Mouse (Mus musculus): Measurements from ENCODE around the gene Alk. TPM values are rescaled to one million over a fixed set of nuclear protein-coding genes. Genes with fewer than 3 reads are reported as not detected.

The Alk gene
- polyA plus RNA-seq, 1 experiment from 2014 or later, result 4.7 TPM

DNA sequence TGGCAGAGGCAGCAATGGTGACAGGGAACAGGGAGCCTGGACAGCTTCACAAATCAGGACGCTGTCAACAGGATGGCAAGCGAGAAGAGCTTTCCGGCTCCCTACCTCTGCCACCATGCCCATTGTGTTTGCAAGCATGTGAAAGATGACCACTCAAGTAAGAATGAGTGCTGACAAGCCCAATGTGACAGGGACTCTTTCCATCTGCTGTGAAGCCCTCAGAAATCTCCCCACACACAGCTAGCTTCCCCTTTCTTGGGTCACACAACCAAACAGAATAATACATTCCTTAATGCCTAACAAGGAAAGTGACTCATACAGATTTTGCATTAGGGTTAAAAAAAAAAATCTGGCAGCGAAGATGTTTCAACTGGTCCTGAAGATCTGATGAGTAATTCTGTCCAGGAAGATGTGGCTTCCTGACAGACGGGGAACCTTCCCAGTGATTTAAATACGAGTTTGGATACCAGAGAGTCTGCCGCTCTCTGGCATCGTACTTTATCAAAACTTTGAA is 329.0 kb downstream of the Alk start:
- Histone ChIP-seq H3K9me3 (ENCODE audit: control insufficient read depth, low read length) (peaks cover 7% of the 10 kb centered on the region; the same call in 1 of the 2 replicates), H3K36me3 (ENCODE audit: control insufficient read depth, insufficient read depth) (no peaks in the 10 kb centered on the region), H3K4me2 (ENCODE audit: low read length) (no peak overlapping the region), H3K9ac (replicated peaks; ENCODE audit: low read depth, low read length) (no peak overlapping the region), H3K4me1 (replicated peaks; ENCODE audit: control insufficient read depth, insufficient read depth, low read length) (no peaks in the 10 kb centered on the region), H3K27me3 (replicated peaks; ENCODE audit: control insufficient read depth, insufficient read depth, low read length) (no peaks in the 10 kb centered on the region), H3K4me3 (replicated peaks; ENCODE audit: low read length) (no peak overlapping the region), H3K27ac (ENCODE audit: low read length) (no peak overlapping the region)
- 85% methylated on average over 8 of the region's 8 CpGs for WGBS
- ATAC-seq, result no peak

DNA sequence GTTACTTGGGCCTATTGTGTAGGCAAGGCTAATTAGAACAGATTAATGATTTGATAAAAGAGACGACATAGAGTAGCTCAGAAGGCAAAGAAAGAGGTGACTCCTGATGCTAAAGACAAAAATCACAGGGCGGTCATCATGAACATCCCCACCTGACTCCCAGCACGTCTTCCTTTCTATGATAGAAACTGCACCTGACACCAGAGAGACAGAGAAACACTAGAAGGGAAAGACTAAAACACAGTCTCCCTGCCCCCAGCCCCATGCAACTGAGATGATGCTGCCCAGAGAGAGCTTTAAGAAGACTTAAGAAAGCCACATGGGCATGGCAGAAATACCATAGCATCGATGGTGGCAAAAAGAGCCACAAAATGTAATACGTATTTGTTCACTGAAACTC is 330.2 kb downstream of the Alk start:
- WGBS, result 82% methylated on average over 5 of the region's 5 CpGs
- no peaks in the 10 kb centered on the region for H3K4me1 ChIP-seq (replicated peaks; ENCODE audit: control insufficient read depth, insufficient read depth, low read length)
- no peaks in the 10 kb centered on the region for H3K27me3 ChIP-seq (replicated peaks; ENCODE audit: control insufficient read depth, insufficient read depth, low read length)
- no peak overlapping the region for H3K4me3 ChIP-seq (replicated peaks; ENCODE audit: low read length)
- H3K4me2 ChIP-seq (ENCODE audit: low read length), result no peak overlapping the region
- no peaks in the 10 kb centered on the region for H3K36me3 ChIP-seq (ENCODE audit: control insufficient read depth, insufficient read depth)
- H3K27ac ChIP-seq (ENCODE audit: low read length), result no peak overlapping the region
- ATAC-seq, result no peak
- H3K9ac ChIP-seq (replicated peaks; ENCODE audit: low read depth, low read length), result no peak overlapping the region
- 0 out of 2 replicates have a peak, but pooled peaks cover 2% of the 10 kb centered on the region for H3K9me3 ChIP-seq (ENCODE audit: control insufficient read depth, low read length)

DNA sequence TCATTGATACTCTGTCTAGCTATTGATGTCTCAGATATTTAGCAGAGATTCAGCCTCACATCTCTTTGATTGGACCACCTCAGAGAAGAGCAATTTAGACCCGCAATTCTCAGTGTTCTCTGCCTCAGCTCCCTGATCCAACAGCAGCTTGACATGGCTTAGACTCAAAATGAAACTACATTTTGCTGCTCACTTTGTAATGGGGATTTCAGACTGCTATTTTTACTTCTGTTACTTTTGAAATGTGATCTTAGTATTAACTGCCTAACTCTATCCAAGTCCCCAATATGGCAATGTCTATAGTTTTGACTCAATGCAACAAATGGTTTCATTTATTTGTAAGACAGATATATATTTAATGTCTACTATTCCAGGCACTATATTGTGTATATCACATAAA is 332.8 kb downstream of the Alk start:
- Histone ChIP-seq H3K9ac (replicated peaks; ENCODE audit: low read depth, low read length) (no peak overlapping the region), H3K36me3 (ENCODE audit: control insufficient read depth, insufficient read depth) (no peaks in the 10 kb centered on the region), H3K4me2 (ENCODE audit: low read length) (no peak overlapping the region), H3K4me3 (replicated peaks; ENCODE audit: low read length) (no peak overlapping the region), H3K9me3 (ENCODE audit: control insufficient read depth, low read length) (no peaks in the 10 kb centered on the region), H3K27me3 (replicated peaks; ENCODE audit: control insufficient read depth, insufficient read depth, low read length) (no peaks in the 10 kb centered on the region), H3K27ac (ENCODE audit: low read length) (no peak overlapping the region), H3K4me1 (replicated peaks; ENCODE audit: control insufficient read depth, insufficient read depth, low read length) (no peaks in the 10 kb centered on the region)
- no peak for ATAC-seq
- WGBS, result 79% methylated on average over 1 of the region's 1 CpGs

DNA sequence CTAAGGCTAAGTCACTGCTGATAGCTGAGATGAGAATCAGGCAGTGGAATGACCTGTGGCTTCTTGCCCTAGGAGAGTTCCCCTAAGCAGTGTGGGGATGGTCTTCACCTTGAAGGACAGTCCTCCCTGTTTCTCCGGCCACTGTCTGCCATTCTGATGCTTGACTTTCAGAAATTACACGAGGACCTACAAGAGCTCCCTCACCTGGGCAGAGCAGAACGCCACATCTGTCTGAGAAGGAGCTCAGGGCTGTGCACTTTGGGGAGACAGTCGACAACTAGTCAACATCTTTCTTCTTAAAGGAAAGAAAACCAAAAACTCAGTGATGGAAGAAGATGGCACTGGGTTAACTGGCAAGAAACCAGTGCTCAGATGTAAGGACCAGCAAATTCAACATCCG is 335.9 kb downstream of the Alk start:
- no peaks in the 10 kb centered on the region for H3K27me3 ChIP-seq (replicated peaks; ENCODE audit: control insufficient read depth, insufficient read depth, low read length)
- 82% methylated on average over 5 of the region's 5 CpGs for WGBS
- H3K4me2 ChIP-seq (ENCODE audit: low read length), result no peak overlapping the region
- H3K4me3 ChIP-seq (replicated peaks; ENCODE audit: low read length), result no peak overlapping the region
- no peaks in the 10 kb centered on the region for H3K36me3 ChIP-seq (ENCODE audit: control insufficient read depth, insufficient read depth)
- H3K27ac ChIP-seq (ENCODE audit: low read length), result no peak overlapping the region
- ATAC-seq, result no peak
- H3K4me1 ChIP-seq (replicated peaks; ENCODE audit: control insufficient read depth, insufficient read depth, low read length), result peaks cover 9% of the 10 kb centered on the region
- H3K9me3 ChIP-seq (ENCODE audit: control insufficient read depth, low read length), result no peaks in the 10 kb centered on the region
- no peak overlapping the region for H3K9ac ChIP-seq (replicated peaks; ENCODE audit: low read depth, low read length)

DNA sequence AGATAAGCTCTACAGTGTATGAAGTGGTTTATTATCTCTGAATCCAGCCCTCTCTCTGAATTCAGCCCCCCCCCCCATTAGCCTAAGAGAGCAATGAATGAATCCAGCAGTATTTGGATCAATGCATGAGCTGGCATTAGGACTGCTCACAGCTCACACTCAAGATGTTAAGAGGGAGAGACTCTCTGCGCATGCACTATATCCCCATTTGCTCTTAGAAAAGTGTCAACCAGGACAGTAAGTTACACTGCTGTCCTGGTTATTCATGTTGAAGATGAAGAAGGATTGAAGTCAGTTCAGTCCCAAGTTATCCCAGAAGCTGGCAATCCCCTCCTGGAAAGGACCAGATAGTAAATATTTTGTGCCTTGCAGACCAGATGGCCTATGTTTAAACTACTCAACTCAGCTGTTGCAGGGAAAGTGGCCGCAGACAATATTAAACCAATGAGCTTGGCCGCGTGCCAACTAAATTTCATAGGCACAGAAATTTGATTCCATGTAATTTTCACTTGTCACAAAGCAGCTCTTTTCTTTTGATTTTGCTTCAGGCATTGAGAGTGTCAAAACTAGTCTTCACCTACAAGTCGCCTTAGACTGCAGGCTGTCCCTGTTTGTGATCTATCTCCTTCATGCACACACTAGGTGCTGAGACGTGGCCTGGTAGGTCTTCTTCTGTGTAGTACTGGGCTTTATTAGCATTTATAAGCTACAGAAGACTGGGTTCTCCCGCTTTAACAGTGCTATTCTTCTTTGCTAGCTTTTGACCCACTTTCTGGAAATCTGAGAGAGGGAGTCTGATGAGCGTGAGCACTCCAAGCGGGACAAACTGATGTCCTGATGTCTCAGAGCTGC is 339.0 kb downstream of the Alk start:
- no peak overlapping the region for H3K4me3 ChIP-seq (replicated peaks; ENCODE audit: low read length)
- peaks cover 9% of the 10 kb centered on the region for H3K4me1 ChIP-seq (replicated peaks; ENCODE audit: control insufficient read depth, insufficient read depth, low read length)
- no peaks in the 10 kb centered on the region for H3K27me3 ChIP-seq (replicated peaks; ENCODE audit: control insufficient read depth, insufficient read depth, low read length)
- no peak overlapping the region for H3K4me2 ChIP-seq (ENCODE audit: low read length)
- H3K27ac ChIP-seq (ENCODE audit: low read length), result 0 out of 2 replicates have a peak overlapping the region, but pooled peaks have one; percentile 30
- no peak overlapping the region for H3K9ac ChIP-seq (replicated peaks; ENCODE audit: low read depth, low read length)
- H3K36me3 ChIP-seq (ENCODE audit: control insufficient read depth, insufficient read depth), result no peaks in the 10 kb centered on the region
- 73% methylated on average over 9 of the region's 9 CpGs for WGBS
- peak; percentile 75 for ATAC-seq
- no peaks in the 10 kb centered on the region for H3K9me3 ChIP-seq (ENCODE audit: control insufficient read depth, low read length)

DNA sequence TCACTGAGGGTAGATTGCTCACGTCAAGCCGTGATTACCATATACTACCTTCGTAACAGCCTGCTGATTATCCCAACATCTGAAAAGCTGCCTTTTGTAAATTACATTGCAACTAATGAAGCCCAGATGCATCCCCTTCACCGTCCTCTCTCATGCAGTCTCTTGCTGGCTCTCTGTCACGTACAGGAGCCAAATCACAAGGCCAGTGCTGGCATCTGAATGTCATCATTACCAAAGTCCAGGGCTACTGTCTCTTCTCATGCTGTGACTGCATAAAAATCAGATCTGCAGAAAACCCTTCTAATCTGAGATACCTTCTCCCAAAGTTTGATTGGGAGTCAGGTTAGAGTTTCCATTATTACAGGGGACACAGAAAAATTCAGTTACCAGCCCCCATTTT is 351.0 kb downstream of the Alk start:
- Histone ChIP-seq H3K4me1 (replicated peaks; ENCODE audit: control insufficient read depth, insufficient read depth, low read length) (peaks cover 10% of the 10 kb centered on the region), H3K27ac (ENCODE audit: low read length) (no peak overlapping the region), H3K9me3 (ENCODE audit: control insufficient read depth, low read length) (no peaks in the 10 kb centered on the region), H3K4me3 (replicated peaks; ENCODE audit: low read length) (no peak overlapping the region), H3K4me2 (ENCODE audit: low read length) (no peak overlapping the region), H3K27me3 (replicated peaks; ENCODE audit: control insufficient read depth, insufficient read depth, low read length) (no peaks in the 10 kb centered on the region), H3K9ac (replicated peaks; ENCODE audit: low read depth, low read length) (no peak overlapping the region), H3K36me3 (ENCODE audit: control insufficient read depth, insufficient read depth) (no peaks in the 10 kb centered on the region)
- WGBS, result 61% methylated on average over 5 of the region's 5 CpGs
- ATAC-seq, result no peak

DNA sequence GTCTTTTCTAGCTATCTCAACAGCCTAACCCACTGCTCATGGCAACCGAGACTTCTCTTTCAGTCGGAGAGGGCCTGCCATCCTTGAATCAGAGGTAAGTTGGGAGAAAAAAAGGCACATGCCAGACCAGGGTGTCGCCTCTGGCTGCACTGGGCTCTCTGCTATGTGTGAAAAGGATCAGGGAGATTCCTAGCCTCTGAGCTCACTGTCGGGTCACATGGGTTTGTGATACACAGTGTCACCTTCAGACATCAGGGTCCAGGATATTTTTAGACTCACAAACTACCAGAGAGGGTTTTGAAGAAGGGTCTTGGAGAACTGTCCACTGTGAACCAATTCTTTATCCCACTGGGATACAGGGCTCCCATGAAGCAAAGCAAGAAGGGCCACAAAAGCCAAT is 352.9 kb downstream of the Alk start:
- Histone ChIP-seq H3K36me3 (ENCODE audit: control insufficient read depth, insufficient read depth) (no peaks in the 10 kb centered on the region), H3K4me1 (replicated peaks; ENCODE audit: control insufficient read depth, insufficient read depth, low read length) (peaks cover 10% of the 10 kb centered on the region), H3K27me3 (replicated peaks; ENCODE audit: control insufficient read depth, insufficient read depth, low read length) (no peaks in the 10 kb centered on the region), H3K9ac (replicated peaks; ENCODE audit: low read depth, low read length) (no peak overlapping the region), H3K4me2 (ENCODE audit: low read length) (no peak overlapping the region), H3K4me3 (replicated peaks; ENCODE audit: low read length) (no peak overlapping the region), H3K9me3 (ENCODE audit: control insufficient read depth, low read length) (no peaks in the 10 kb centered on the region), H3K27ac (ENCODE audit: low read length) (no peak overlapping the region)
- ATAC-seq, result no peak
- 82% methylated on average over 4 of the region's 4 CpGs for WGBS

DNA sequence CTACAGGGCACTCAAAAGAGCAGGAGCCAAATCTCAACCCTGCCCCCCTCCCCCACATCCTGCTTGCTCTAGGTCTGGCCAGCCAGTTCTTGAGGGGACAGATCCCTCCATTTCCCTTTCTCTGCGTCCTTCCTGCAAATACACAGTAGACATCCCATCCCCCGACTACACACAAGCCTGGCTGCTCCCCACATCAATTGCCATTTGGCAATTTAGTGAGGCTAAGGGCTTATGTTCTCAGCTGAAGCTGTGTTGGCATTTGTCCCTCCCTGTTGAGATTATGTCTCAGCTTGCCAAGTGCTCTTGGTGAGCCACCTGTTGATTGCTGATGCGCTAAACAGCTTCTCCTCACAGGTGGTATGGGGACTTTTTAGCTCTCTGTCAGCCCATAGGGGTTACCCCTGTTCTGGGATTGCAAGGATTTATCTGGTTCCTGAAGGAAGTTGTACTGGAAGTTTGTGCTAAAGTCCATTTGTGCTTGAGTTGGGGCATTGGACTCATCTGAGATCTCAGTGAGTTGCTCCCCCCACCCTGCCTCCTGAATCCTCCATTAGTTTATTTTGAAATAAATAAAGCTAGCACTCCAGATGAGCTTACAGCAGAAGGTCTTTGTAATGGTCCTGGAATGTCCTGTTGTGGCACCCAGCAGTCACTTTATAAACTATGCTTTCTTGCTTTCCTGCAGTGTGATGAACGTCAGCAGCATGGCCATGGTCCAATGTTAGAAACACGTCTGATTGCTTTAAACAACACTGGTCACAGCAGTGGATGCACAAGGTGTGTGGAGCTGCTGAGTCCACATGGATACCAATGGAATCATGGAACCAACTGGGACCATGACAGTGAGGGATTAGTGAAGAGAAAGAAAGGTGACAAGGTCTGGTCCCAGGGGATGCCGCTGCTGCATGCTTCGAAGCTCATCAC is 353.7 kb downstream of the Alk start:
- H3K9ac ChIP-seq (replicated peaks; ENCODE audit: low read depth, low read length), result no peak overlapping the region
- no peaks in the 10 kb centered on the region for H3K9me3 ChIP-seq (ENCODE audit: control insufficient read depth, low read length)
- 60% methylated on average over 7 of the region's 7 CpGs for WGBS
- H3K36me3 ChIP-seq (ENCODE audit: control insufficient read depth, insufficient read depth), result no peaks in the 10 kb centered on the region
- H3K4me2 ChIP-seq (ENCODE audit: low read length), result no peak overlapping the region
- no peak overlapping the region for H3K4me3 ChIP-seq (replicated peaks; ENCODE audit: low read length)
- peak; percentile 74 for ATAC-seq
- no peaks in the 10 kb centered on the region for H3K27me3 ChIP-seq (replicated peaks; ENCODE audit: control insufficient read depth, insufficient read depth, low read length)
- H3K4me1 ChIP-seq (replicated peaks; ENCODE audit: control insufficient read depth, insufficient read depth, low read length), result peaks cover 10% of the 10 kb centered on the region
- no peak overlapping the region for H3K27ac ChIP-seq (ENCODE audit: low read length)

DNA sequence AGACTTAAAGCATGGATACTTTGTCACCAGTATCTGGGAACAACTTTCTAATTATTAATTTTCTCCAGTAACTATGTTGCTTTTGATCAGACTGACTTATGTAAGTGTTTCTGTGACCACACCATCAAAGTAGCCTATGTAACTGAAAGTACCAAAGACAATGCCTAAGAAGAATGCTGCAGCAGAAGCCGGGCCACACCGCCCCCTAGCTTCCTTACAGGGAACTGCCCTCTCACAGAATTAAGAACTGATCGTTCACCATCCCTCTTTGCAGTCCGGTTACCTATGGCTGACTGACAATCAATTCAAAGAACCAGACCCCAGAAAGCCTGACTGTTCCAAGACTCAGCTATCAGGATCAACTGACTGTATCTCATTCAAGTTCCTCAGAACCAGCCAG is 362.4 kb downstream of the Alk start:
- WGBS, result 44% methylated on average over 4 of the region's 4 CpGs
- Histone ChIP-seq H3K27me3 (replicated peaks; ENCODE audit: control insufficient read depth, insufficient read depth, low read length) (no peaks in the 10 kb centered on the region), H3K36me3 (ENCODE audit: control insufficient read depth, insufficient read depth) (no peaks in the 10 kb centered on the region), H3K9ac (replicated peaks; ENCODE audit: low read depth, low read length) (no peak overlapping the region), H3K27ac (ENCODE audit: low read length) (no peak overlapping the region), H3K4me3 (replicated peaks; ENCODE audit: low read length) (no peak overlapping the region), H3K4me1 (replicated peaks; ENCODE audit: control insufficient read depth, insufficient read depth, low read length) (no peaks in the 10 kb centered on the region; the same call in 1 of the 2 replicates), H3K4me2 (ENCODE audit: low read length) (no peak overlapping the region), H3K9me3 (ENCODE audit: control insufficient read depth, low read length) (0 out of 2 replicates have a peak, but pooled peaks cover 2% of the 10 kb centered on the region)
- ATAC-seq, result no peak

All from forebrain, embryonic 16.5 days (tissue).